Mouse (Mus musculus) stomach, postnatal 0 days (tissue): ENCODE measurements around the gene Rgl2.

Experiments used
- CTCF ChIP-seq: IDR thresholded peaks from 2 replicates; pipeline ENCODE4 v1.5.1; 2016; ENCODE audit warnings: antibody characterized with exemption, low read depth, mild to moderate bottlenecking, moderate library complexity
- EP300 ChIP-seq: optimal IDR thresholded peaks from 2 replicates; pipeline ENCODE3; 2016; ENCODE audit warnings: antibody characterized with exemption

GRCm38 (mm10) chr17:33910346-33911051 is 18.8 kb upstream of the Rgl2 start:
- TF ChIP-seq CTCF (peak; percentile 55), EP300 (no peak)
